Comparison of ENCODE assay signal across 22 mouse cellular contexts in genomic region chr6:136522658-136523057, GRCm38 (mm10). TPM values are rescaled to one million over a fixed set of nuclear protein-coding genes. Genes with fewer than 3 reads are reported as not detected.
DNase-seq lines count a peak whose midpoint lies in the region; ATAC-seq and TF ChIP-seq lines count a peak whose summit lies in the region.
"Had no signal": no experiment of that assay in that cellular context is flagged by ENCODE, and none has a peak within 500 bp of the region (broad histone marks: within the 10 kb centered on the region; RNA-seq: fewer than 3 reads in every experiment).

No protein-coding gene starts in this region.

- 77% methylated on average over 5 of the region's 5 CpGs for WGBS in heart, embryonic 12.5 days
- 89% methylated on average over 5 of the region's 5 CpGs for WGBS in lung, embryonic 14.5 days
- 93% methylated on average over 5 of the region's 5 CpGs for WGBS in forebrain, embryonic 10.5 days

- DNase-seq in heart, postnatal 25 days (ENCODE audit: low spot score) = no peak
- DNase-seq in lung, embryonic 14.5 days = no peak
- DNase-seq in lung, postnatal 14 days = no peak
- DNase-seq in testis, postnatal 14 days (ENCODE audit: low spot score) = no peak
- peak; percentile 51 for DNase-seq in naive thymus-derived CD4-positive, alpha-beta T cell, adult 2 months (ENCODE audit: low read depth)
- no peak for DNase-seq in forebrain, embryonic 10.5 days (ENCODE audit: extremely low spot score, low spot score)
- DNase-seq: adrenal gland, postnatal 25 days; cerebellum, adult 11 months; cerebellum, postnatal 14 days; gastrocnemius, postnatal 25 days; kidney, adult 2 months; kidney, postnatal 36 days; liver, embryonic 13.5 days; thymus, adult 18-20 months had no signal

- no peak for TF ChIP-seq CTCF in lung, embryonic 14.5 days (IDR thresholded peaks at IDR 0.05; ENCODE audit: low read depth)
- no peak for TF ChIP-seq CTCF in testis, adult 2 months (IDR thresholded peaks at IDR 0.05; ENCODE audit: control insufficient read depth, insufficient read depth, insufficient replicate concordance, low read depth, low read length)

- 0 out of 2 replicates have a peak overlapping the region, but pooled peaks have one; percentile 49 for H3K27ac ChIP-seq in heart, embryonic 12.5 days (ENCODE audit: poor library complexity, severe bottlenecking)
- H3K27ac ChIP-seq in lung, embryonic 14.5 days (ENCODE audit: low read depth) = peak overlapping the region; percentile 19; the same call in 1 of the 2 replicates
- H3K27ac ChIP-seq in testis, adult 2 months (ENCODE audit: control insufficient read depth, insufficient read depth, low read depth, low read length) = peak overlapping the region; percentile 17; the same call in 1 of the 2 replicates
- no peak overlapping the region for H3K27ac ChIP-seq in forebrain, embryonic 10.5 days
- H3K27ac ChIP-seq: embryonic facial prominence, embryonic 13.5 days; forebrain, embryonic 15.5 days; hindbrain, embryonic 12.5 days; limb, embryonic 13.5 days; liver, embryonic 13.5 days; neural tube, embryonic 12.5 days had no signal

- H3K9ac ChIP-seq in heart, embryonic 12.5 days = no peak overlapping the region
- no peak overlapping the region for H3K9ac ChIP-seq in lung, embryonic 14.5 days
- H3K9ac ChIP-seq: embryonic facial prominence, embryonic 13.5 days; forebrain, embryonic 15.5 days; hindbrain, embryonic 12.5 days; limb, embryonic 13.5 days; liver, embryonic 13.5 days; neural tube, embryonic 12.5 days had no signal

- H3K4me1 ChIP-seq in heart, embryonic 12.5 days (replicated peaks) = peaks cover 20% of the 10 kb centered on the region
- peaks cover 7% of the 10 kb centered on the region; the same call in 1 of the 2 replicates for H3K4me1 ChIP-seq in lung, embryonic 14.5 days (ENCODE audit: insufficient read depth)
- H3K4me1 ChIP-seq in testis, adult 2 months (ENCODE audit: control insufficient read depth, insufficient read depth, low read length) = peaks cover 2% of the 10 kb centered on the region; the same call in 1 of the 2 replicates
- no peaks in the 10 kb centered on the region for H3K4me1 ChIP-seq in forebrain, embryonic 10.5 days
- H3K4me1 ChIP-seq: limb, embryonic 13.5 days; neural tube, embryonic 12.5 days had no signal

- no peak overlapping the region for H3K4me3 ChIP-seq in heart, embryonic 12.5 days
- H3K4me3 ChIP-seq in lung, embryonic 14.5 days (ENCODE audit: low read depth, low read length) = no peak overlapping the region
- H3K4me3 ChIP-seq in testis, adult 2 months (ENCODE audit: control insufficient read depth, low read depth, low read length) = no peak overlapping the region
- H3K4me3 ChIP-seq in forebrain, embryonic 10.5 days = no peak overlapping the region
- H3K4me3 ChIP-seq: embryonic facial prominence, embryonic 13.5 days; forebrain, embryonic 15.5 days; hindbrain, embryonic 12.5 days; limb, embryonic 13.5 days; liver, embryonic 13.5 days; neural tube, embryonic 12.5 days had no signal

- H3K4me2 ChIP-seq in heart, embryonic 12.5 days = 0 out of 2 replicates have a peak overlapping the region, but pooled peaks have one; percentile 18
- no peak overlapping the region for H3K4me2 ChIP-seq in lung, embryonic 14.5 days
- H3K4me2 ChIP-seq: embryonic facial prominence, embryonic 13.5 days; forebrain, embryonic 15.5 days; hindbrain, embryonic 12.5 days; limb, embryonic 13.5 days; liver, embryonic 13.5 days; neural tube, embryonic 12.5 days had no signal

- H3K9me3 ChIP-seq in heart, embryonic 12.5 days (replicated peaks) = 0 out of 2 replicates have a peak, but pooled peaks cover 2% of the 10 kb centered on the region
- H3K9me3 ChIP-seq in lung, embryonic 14.5 days (ENCODE audit: low read depth, low read length) = 0 out of 2 replicates have a peak, but pooled peaks cover 4% of the 10 kb centered on the region
- peaks cover 49% of the 10 kb centered on the region for H3K9me3 ChIP-seq in forebrain, embryonic 10.5 days
- H3K9me3 ChIP-seq: liver, embryonic 13.5 days had no signal

- no peaks in the 10 kb centered on the region for H3K27me3 ChIP-seq in heart, embryonic 12.5 days (replicated peaks)
- no peaks in the 10 kb centered on the region for H3K27me3 ChIP-seq in lung, embryonic 14.5 days (ENCODE audit: insufficient read depth, low read length)
- H3K27me3 ChIP-seq in testis, adult 2 months (ENCODE audit: control insufficient read depth, insufficient read depth, low read length) = no peaks in the 10 kb centered on the region
- no peaks in the 10 kb centered on the region for H3K27me3 ChIP-seq in forebrain, embryonic 10.5 days (ENCODE audit: poor library complexity, severe bottlenecking)
- H3K27me3 ChIP-seq: embryonic facial prominence, embryonic 13.5 days; forebrain, embryonic 15.5 days; hindbrain, embryonic 12.5 days; limb, embryonic 13.5 days; liver, embryonic 13.5 days; neural tube, embryonic 12.5 days had no signal

- H3K36me3 ChIP-seq in heart, embryonic 12.5 days = peaks cover 28% of the 10 kb centered on the region
- H3K36me3 ChIP-seq in lung, embryonic 14.5 days (ENCODE audit: insufficient read depth) = peaks cover 22% of the 10 kb centered on the region
- H3K36me3 ChIP-seq in testis, adult 2 months (ENCODE audit: control insufficient read depth, insufficient read depth, low read length) = no peaks in the 10 kb centered on the region; the same call in 1 of the 2 replicates
- peaks cover 74% of the 10 kb centered on the region for H3K36me3 ChIP-seq in forebrain, embryonic 10.5 days (replicated peaks)

- intact Hi-C loops in heart, postnatal 25 days (cut with DNase I) = no loop called here

- TF ChIP-seq POLR2A in testis, adult 2 months (IDR thresholded peaks at IDR 0.05; ENCODE audit: control insufficient read depth, low read depth, low read length) = no peak

- ATAC-seq in heart, embryonic 12.5 days (ENCODE audit: insufficient number of reproducible peaks, low FRiP score) = no peak
- no peak for ATAC-seq in lung, embryonic 14.5 days (ENCODE audit: insufficient read depth)
- ATAC-seq: forebrain, embryonic 15.5 days; inflammation-experienced regulatory T-cells, adult 6 months had no signal

RNA-seq across cellular contexts. Expression of gene Atf7ip, which starts 16.7 kb away (rescaled TPM):
- polyA plus RNA-seq in heart, embryonic 12.5 days (2016; fragmentation: Nextera tagmentation; extraction: Ambion mirVana) = 51.0 and 51.5 TPM in 2 replicates
- total RNA-seq in heart, postnatal 25 days (2021) = 10 to 100 TPM; 79.8 to 92.6 TPM
- polyA plus RNA-seq in lung, embryonic 14.5 days (2014; fragmentation: Nextera tagmentation; extraction: Ambion mirVana) = 48.3 and 56.1 TPM in 2 replicates
- polyA plus RNA-seq in testis, adult 2 months (2012; rRNA removed) = 15.9 and 16.8 TPM in 2 replicates
- polyA plus RNA-seq in forebrain, embryonic 10.5 days (2016; fragmentation: Nextera tagmentation; extraction: Ambion mirVana) = 44.2 and 46.7 TPM in 2 replicates
